In the genomic region with DNA sequence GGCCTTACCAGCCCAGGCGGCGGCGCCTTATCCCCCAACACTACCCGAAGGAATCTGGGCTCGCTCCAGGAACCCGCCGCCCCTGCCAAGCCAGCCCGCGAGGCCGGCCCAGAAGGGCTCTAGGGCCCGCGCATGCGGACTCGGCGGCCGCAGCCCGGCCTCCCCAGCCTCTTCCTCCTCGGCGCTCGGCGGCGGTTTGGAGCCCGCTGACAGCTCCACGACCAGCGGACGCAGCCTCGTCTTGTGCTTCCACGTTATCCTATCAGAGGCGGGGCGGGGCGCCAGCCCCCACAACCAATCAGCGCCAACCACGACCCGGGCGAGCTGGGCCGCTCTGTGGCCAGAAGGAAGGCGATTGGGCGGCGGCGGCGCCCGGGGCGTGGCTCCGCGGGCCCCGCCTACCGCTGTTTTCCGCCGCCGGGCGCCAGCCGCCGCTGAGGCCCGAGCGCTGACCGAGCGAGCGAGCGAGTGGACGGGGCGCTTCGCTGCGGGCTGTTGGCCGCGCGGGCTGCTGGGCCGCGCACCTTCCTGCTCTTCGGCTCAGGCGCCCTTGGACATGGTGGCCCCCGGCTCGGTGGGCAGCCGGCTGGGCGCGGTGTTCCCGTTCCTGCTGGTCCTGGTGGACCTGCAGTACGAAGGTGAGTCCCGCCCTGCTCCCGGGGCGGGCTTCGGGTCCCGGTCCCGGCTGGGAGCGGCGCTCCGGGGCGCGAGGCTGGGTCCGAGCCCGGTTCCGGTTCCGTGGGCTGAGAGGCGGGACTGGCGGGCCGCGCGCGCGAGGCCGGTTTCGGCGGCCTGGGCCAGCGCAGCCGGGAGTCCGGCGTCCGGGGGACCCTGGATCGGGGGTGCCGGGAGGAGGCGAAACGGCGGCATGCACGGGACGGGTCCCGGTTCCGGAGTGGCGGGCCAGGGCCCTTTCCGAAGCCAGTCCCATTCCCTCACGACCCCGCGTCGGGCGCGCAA, we compare ENCODE assay signal across 8 mouse cellular contexts. TPM values are rescaled to one million over a fixed set of nuclear protein-coding genes. Genes with fewer than 3 reads are reported as not detected.
DNase-seq lines count a peak whose midpoint lies in the region; ATAC-seq lines count a peak whose summit lies in the region.

A gene (plus strand): TSS at position 444 of the 960 bp plus-strand sequence.

- H3K4me2 ChIP-seq in hindbrain, embryonic 15.5 days: peak within 1 kb of the TSS; percentile 78

- H3K4me1 ChIP-seq in hindbrain, embryonic 15.5 days (replicated peaks): peaks cover 27% of the 10 kb centered on the region

- ATAC-seq in hindbrain, embryonic 15.5 days (ENCODE audit: low FRiP score, low read depth): peak; percentile 100

- peak within 1 kb of the TSS; percentile 100 for H3K4me3 ChIP-seq in hindbrain, embryonic 15.5 days

- WGBS in hindbrain, embryonic 15.5 days: under 1% methylated on average over 84 of the region's 124 CpGs

- no peaks in the 10 kb centered on the region for H3K36me3 ChIP-seq in hindbrain, embryonic 15.5 days

- H3K27me3 ChIP-seq in hindbrain, embryonic 15.5 days: no peaks in the 10 kb centered on the region

- DNase-seq in T-cell, adult 2 months (ENCODE audit: low spot score): peak; percentile 99
- DNase-seq in cerebellum, postnatal 36 days: peak; percentile 100
- DNase-seq in frontal cortex, postnatal 36 days (ENCODE audit: low spot score in 2 of 2): peak; percentile 100
- peak; percentile 99 for DNase-seq in left cerebral cortex, adult 11 months (ENCODE audit: low spot score)
- peak; percentile 100 for DNase-seq in lung, postnatal 4 days
- DNase-seq in retina, postnatal 7 days (ENCODE audit: low read depth, low spot score): peak; percentile 96
- DNase-seq in urinary bladder, adult 2 months (ENCODE audit: low spot score): peak; percentile 99

- H3K9me3 ChIP-seq in hindbrain, embryonic 15.5 days: no peaks in the 10 kb centered on the region

- H3K27ac ChIP-seq in hindbrain, embryonic 15.5 days (replicated peaks): peak within 1 kb of the TSS; percentile 93

- H3K9ac ChIP-seq in hindbrain, embryonic 15.5 days: peak within 1 kb of the TSS; percentile 100

RNA-seq across cellular contexts. Expression of the gene that starts here (rescaled TPM):
- polyA plus RNA-seq in hindbrain, embryonic 15.5 days (2015; fragmentation: Nextera tagmentation; extraction: Ambion mirVana): 22.3 and 22.6 TPM in 2 replicates
- 35.5 and 36.1 TPM in 2 replicates for polyA plus RNA-seq in urinary bladder, adult 2 months (2012; rRNA removed)

Comparison
In these comparisons a context has a peak if more than half of its experiments do, and no peak if none do; other contexts are left out.
1. Peak in every context shown above with its lines: DNase-seq, ATAC-seq, H3K4me3 ChIP-seq and H3K27ac ChIP-seq.